Mouse (Mus musculus) MEL (cell line): ENCODE results near the gene Baz2a. TPM values are rescaled to one million over a fixed set of nuclear protein-coding genes. Genes with fewer than 3 reads are reported as not detected.
"Not testable (repeated sequence)": the region's sequence is repeated elsewhere in the genome, so short reads cannot be mapped to it uniquely, and the experiment has no call there.

Experiments used
- DNase-seq: peaks from one replicate; pipeline ENCODE4 v3.0.0; 2011; ENCODE audit warnings: low read depth, low spot score
- H3K27ac ChIP-seq: 2 replicates; pipeline ENCODE4 v1.5.1; 2012; ENCODE audit warnings: low read depth, mild to moderate bottlenecking, control low read depth, low read length, moderate library complexity; ENCODE audit not compliant: control insufficient read depth
- H3K27me3 ChIP-seq, 2 experiments: fragments of 150-350 bp in 1 of 2; sonication (generic) in 1 of 2; 2 replicates each; pipeline ENCODE4 v1.6.1; 2012; ENCODE audit warnings: low read length in 2 of 2, mild to moderate bottlenecking in 2 of 2, improper control_type of control experiment in 1 of 2, moderate library complexity in 1 of 2; ENCODE audit not compliant: insufficient read depth in 2 of 2, control insufficient read depth in 1 of 2
- H3K36me3 ChIP-seq, 2 experiments: 2 replicates each; pipeline ENCODE4 v1.6.1; 2012 to 2014; ENCODE audit warnings: low read length in 2 of 2, improper control_type of control experiment in 1 of 2, inconsistent platforms in 1 of 2, mild to moderate bottlenecking in 1 of 2; ENCODE audit not compliant: insufficient read depth in 2 of 2, control insufficient read depth in 1 of 2
- H3K4me1 ChIP-seq, 2 experiments: fragments of 150-350 bp in 1 of 2; sonication (generic) in 1 of 2; 2 replicates each; pipeline ENCODE4 v1.6.1; 2012; ENCODE audit warnings: low read length in 2 of 2, improper control_type of control experiment in 1 of 2, mild to moderate bottlenecking in 1 of 2; ENCODE audit not compliant: insufficient read depth in 2 of 2, control insufficient read depth in 1 of 2
- H3K4me3 ChIP-seq, 2 experiments: fragments of 150-350 bp in 1 of 2; sonication (generic) in 1 of 2; 2 replicates each; pipeline ENCODE4 v1.5.1; 2012; ENCODE audit warnings: low read depth in 2 of 2, low read length in 2 of 2, mild to moderate bottlenecking in 2 of 2, moderate library complexity in 2 of 2, control low read depth in 1 of 2, improper control_type of control experiment in 1 of 2; ENCODE audit not compliant: control insufficient read depth in 1 of 2, insufficient read depth in 1 of 2
- H3K79me2 ChIP-seq: 2 replicates; pipeline ENCODE4 v1.6.1; 2012; ENCODE audit warnings: mild to moderate bottlenecking, low read length, moderate library complexity; ENCODE audit not compliant: control insufficient read depth, poor library complexity, insufficient read depth
- H3K9ac ChIP-seq: 2 replicates; pipeline ENCODE4 v1.6.1; 2012; ENCODE audit warnings: low read depth, mild to moderate bottlenecking, control low read depth, low read length, moderate library complexity; ENCODE audit not compliant: control insufficient read depth, poor library complexity, severe bottlenecking
- H3K9me3 ChIP-seq: fragments of 150-350 bp; sonication (generic); replicated peaks from 2 replicates; pipeline ENCODE4 v1.6.1; 2012; ENCODE audit warnings: mild to moderate bottlenecking, low read length, improper control_type of control experiment, moderate library complexity; ENCODE audit not compliant: insufficient read depth
- CHD1 ChIP-seq: IDR thresholded peaks from 2 replicates; pipeline ENCODE4 v1.6.1; 2012; ENCODE audit warnings: low read depth, mild to moderate bottlenecking, inconsistent platforms, low read length, improper control_type of control experiment
- CTCF ChIP-seq, 3 experiments: IDR thresholded peaks in 2 of 3; conservative IDR thresholded peaks in 1 of 3; 2 replicates each; pipeline ENCODE4 v1.5.1; 2011 to 2012; ENCODE audit warnings: low read length in 3 of 3, low read depth in 2 of 3, mild to moderate bottlenecking in 2 of 3, improper control_type of control experiment in 1 of 3, inconsistent platforms in 1 of 3, mixed read lengths in 1 of 3, moderate library complexity in 1 of 3; ENCODE audit not compliant: control insufficient read depth in 1 of 3, insufficient read depth in 1 of 3, poor library complexity in 1 of 3, severe bottlenecking in 1 of 3
- GATA1 ChIP-seq: IDR thresholded peaks from 2 replicates; pipeline ENCODE4 v1.6.1; 2011; ENCODE audit warnings: low read depth, low read length, improper control_type of control experiment
- MAFK ChIP-seq: IDR thresholded peaks from 2 replicates; pipeline ENCODE4 v1.6.1; 2011; ENCODE audit warnings: low read depth, mild to moderate bottlenecking, low read length, improper control_type of control experiment, borderline replicate concordance
- MAX ChIP-seq: IDR thresholded peaks from 2 replicates; pipeline ENCODE4 v1.6.1; 2011; ENCODE audit warnings: low read length, improper control_type of control experiment
- MAZ ChIP-seq: IDR thresholded peaks from 2 replicates; pipeline ENCODE4 v1.6.1; 2012; ENCODE audit warnings: low read depth, mild to moderate bottlenecking, inconsistent platforms, low read length, improper control_type of control experiment
- MXI1 ChIP-seq: IDR thresholded peaks from 2 replicates; pipeline ENCODE4 v1.6.1; 2011; ENCODE audit warnings: mild to moderate bottlenecking, low read depth, low read length, improper control_type of control experiment
- MYC ChIP-seq: IDR thresholded peaks from 2 replicates; pipeline ENCODE4 v1.6.1; 2011; ENCODE audit warnings: low read depth, mild to moderate bottlenecking, low read length, improper control_type of control experiment, moderate library complexity
- NELFE ChIP-seq: IDR thresholded peaks from 2 replicates; pipeline ENCODE4 v1.6.1; 2011; ENCODE audit warnings: low read depth, low read length, improper control_type of control experiment
- RAD21 ChIP-seq: IDR thresholded peaks from 2 replicates; pipeline ENCODE4 v1.6.1; 2011; ENCODE audit warnings: mild to moderate bottlenecking, low read depth, low read length, improper control_type of control experiment
- RCOR1 ChIP-seq: IDR thresholded peaks from 2 replicates; pipeline ENCODE4 v1.6.1; 2012; ENCODE audit warnings: low read depth, mild to moderate bottlenecking, inconsistent platforms, low read length, improper control_type of control experiment
- SMC3 ChIP-seq: IDR thresholded peaks from 2 replicates; pipeline ENCODE4 v1.6.1; 2011; ENCODE audit warnings: low read depth, low read length, improper control_type of control experiment
- UBTF ChIP-seq: IDR thresholded peaks from 2 replicates; pipeline ENCODE4 v1.6.1; 2012; ENCODE audit warnings: low read depth, mild to moderate bottlenecking, inconsistent platforms, low read length, improper control_type of control experiment, moderate library complexity, borderline replicate concordance; ENCODE audit not compliant: insufficient read depth
- ZMIZ1 ChIP-seq: IDR thresholded peaks from 2 replicates; pipeline ENCODE4 v1.6.1; 2012; ENCODE audit warnings: low read depth, mild to moderate bottlenecking, inconsistent platforms, low read length, improper control_type of control experiment, moderate library complexity
- ZNF384 ChIP-seq: IDR thresholded peaks from 2 replicates; pipeline ENCODE4 v1.6.1; 2012; ENCODE audit warnings: low read depth, mild to moderate bottlenecking, inconsistent platforms, low read length, improper control_type of control experiment
- polyA plus RNA-seq, 2 experiments: library from polyadenylated mRNA; stranded (reverse) in 1 of 2; unstranded in 1 of 2; fragments of >175 nt in 1 of 2; fragments of >200 nt in 1 of 2; gene quantifications; 2 replicates each; pipeline versions ENCODE4 v1.2.1 to v1.2.4; 2012; ENCODE audit warnings: low replicate concordance in 2 of 2, low read depth in 1 of 2; ENCODE audit not compliant: insufficient read length in 2 of 2, insufficient read depth in 1 of 2, missing spikeins in 1 of 2
- total RNA-seq: library from RNA; depleted of rRNA; stranded (reverse); fragments of 300-350 nt; gene quantifications from 2 replicates; pipeline ENCODE4 v1.2.3, GENCODE M21; 2012

Baz2a gene
- total and polyA plus RNA-seq, 3 experiments = 5.5 to 46.0 (median 33.8) TPM

DNA sequence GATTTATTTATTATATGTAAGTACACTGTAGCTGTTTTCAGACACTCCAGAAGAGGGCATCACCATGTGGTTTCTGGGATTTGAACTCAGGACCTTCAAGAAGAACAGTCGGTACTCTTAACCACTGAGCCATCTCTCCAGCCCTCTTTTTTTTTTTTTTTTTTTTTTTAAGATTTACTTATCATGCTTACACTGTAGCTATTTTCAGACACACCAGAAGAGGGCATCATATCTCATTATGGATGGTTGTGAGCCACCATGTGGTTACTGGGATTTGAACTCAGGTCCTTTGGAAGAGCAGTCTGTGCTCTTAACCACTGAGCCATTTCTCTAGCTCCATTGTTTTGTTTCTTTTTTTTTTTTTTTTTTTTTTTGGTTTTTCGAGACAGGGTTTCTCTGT is 39.2 kb upstream of the Baz2a start:
- not testable (repeated sequence) for DNase-seq, H3K9me3 ChIP-seq, H3K4me1 ChIP-seq, H3K27me3 ChIP-seq, H3K4me3 ChIP-seq, H3K27ac ChIP-seq, H3K36me3 ChIP-seq, H3K9ac ChIP-seq, H3K79me2 ChIP-seq
- TF ChIP-seq CTCF (IDR thresholded peaks at IDR 0.05 in 2 of 3, conservative IDR thresholded peaks at IDR 0.05 in 1 of 3; ENCODE audit: control insufficient read depth in 1 of 3, insufficient read depth in 1 of 3, low read depth in 2 of 3, low read length in 3 of 3, poor library complexity in 1 of 3, severe bottlenecking in 1 of 3) = 0 out of 6 replicates have a peak, but pooled peaks of 1 of the 3 experiments have one; percentile 3
- TF ChIP-seq ZNF384 = peak; percentile 71

DNA sequence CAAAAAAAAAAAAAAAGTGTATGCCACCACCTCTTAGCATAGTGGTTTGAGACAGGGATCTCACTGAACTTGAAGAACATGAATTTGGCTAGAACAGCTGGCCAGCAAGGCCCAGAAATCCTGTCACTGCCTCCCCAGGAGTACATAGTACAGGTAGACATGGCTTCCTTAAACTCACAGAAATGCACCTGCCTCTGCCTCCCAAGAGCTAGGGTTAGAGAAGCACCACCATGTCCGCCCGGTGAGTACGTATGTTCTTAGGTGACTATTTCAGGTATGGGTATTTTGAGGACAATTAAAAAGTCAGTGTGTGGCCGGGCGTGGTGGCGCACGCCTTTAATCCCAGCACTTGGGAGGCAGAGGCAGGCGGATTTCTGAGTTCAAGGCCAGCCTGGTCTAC is 38.4 kb upstream of the Baz2a start:
- no peaks in the 10 kb centered on the region for H3K79me2 ChIP-seq
- H3K27me3 ChIP-seq = no peaks in the 10 kb centered on the region
- DNase-seq = no peak
- TF ChIP-seq MAZ (no peak), ZMIZ1 (0 out of 2 replicates have a peak, but pooled peaks have one; percentile 39)
- H3K9me3 ChIP-seq = no peaks in the 10 kb centered on the region
- no peak overlapping the region for H3K27ac ChIP-seq
- peaks cover 5 to 8% of the 10 kb centered on the region in 2 experiments for H3K36me3 ChIP-seq
- H3K4me1 ChIP-seq = no peaks in the 10 kb centered on the region
- H3K4me3 ChIP-seq = no peak overlapping the region
- no peak overlapping the region for H3K9ac ChIP-seq

DNA sequence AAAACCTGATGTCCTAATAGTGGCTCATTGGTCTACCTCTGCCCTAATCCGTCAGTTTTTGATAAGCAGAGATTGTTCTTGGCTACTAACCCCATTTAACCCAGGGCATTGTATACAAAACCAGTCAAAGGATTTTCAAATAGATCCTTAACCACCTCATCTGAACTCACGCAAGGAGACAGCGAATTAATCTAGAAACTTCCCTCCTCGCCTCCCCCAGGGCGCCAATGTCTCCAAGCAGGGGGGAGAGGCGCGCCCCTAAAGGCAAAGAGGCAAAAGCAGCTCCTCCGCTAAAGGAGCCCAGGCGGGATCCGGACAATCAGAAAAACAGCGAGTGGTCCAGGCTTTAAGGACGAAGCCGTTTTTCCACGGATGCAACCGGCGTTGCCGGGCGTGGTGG is 33.2 kb upstream of the Baz2a start:
- Histone ChIP-seq H3K79me2 (peaks cover 46% of the 10 kb centered on the region), H3K36me3 (peaks cover 2 to 28% of the 10 kb centered on the region in 2 experiments; a peak in 3 of 4 replicates), H3K9me3 (no peaks in the 10 kb centered on the region), H3K9ac (peak overlapping the region; percentile 93), H3K4me3 (peak overlapping the region; percentile 46 to 80), H3K27ac (peak overlapping the region; percentile 90), H3K4me1 (peaks cover 9 to 12% of the 10 kb centered on the region in 2 experiments; a peak in 3 of 4 replicates), H3K27me3 (no peaks in the 10 kb centered on the region)
- DNase-seq = no peak
- TF ChIP-seq MAFK (no peak), MXI1 (peak; percentile 58; the same call in 1 of the 2 replicates), CHD1 (no peak), MAX (peak; percentile 21; the same call in 1 of the 2 replicates), RCOR1 (peak; percentile 81), MYC (0 out of 2 replicates have a peak, but pooled peaks have one; percentile 63), UBTF (no peak; the same call in 1 of the 2 replicates), SMC3 (no peak), RAD21 (no peak), NELFE (no peak), GATA1 (0 out of 2 replicates have a peak, but pooled peaks have one; percentile 19), ZMIZ1 (no peak)
- TF ChIP-seq, all 39 proteins: peak for 5
